Mouse (Mus musculus) spleen, adult 2 months (tissue): ENCODE measurements around the gene Hils1.

Experiments used
- CTCF ChIP-seq: fragments of 200-500 bp; IDR thresholded peaks from 2 replicates; pipeline ENCODE4 v1.5.1; 2011; ENCODE audit warnings: mild to moderate bottlenecking, inconsistent platforms; ENCODE audit not compliant: insufficient read depth, insufficient read length, insufficient replicate concordance; ENCODE audit errors: extremely low read depth
- POLR2A ChIP-seq: fragments of 200-500 bp; IDR thresholded peaks from 2 replicates; pipeline ENCODE4 v1.6.1; 2011; ENCODE audit warnings: low read depth, low read length, inconsistent platforms

DNA sequence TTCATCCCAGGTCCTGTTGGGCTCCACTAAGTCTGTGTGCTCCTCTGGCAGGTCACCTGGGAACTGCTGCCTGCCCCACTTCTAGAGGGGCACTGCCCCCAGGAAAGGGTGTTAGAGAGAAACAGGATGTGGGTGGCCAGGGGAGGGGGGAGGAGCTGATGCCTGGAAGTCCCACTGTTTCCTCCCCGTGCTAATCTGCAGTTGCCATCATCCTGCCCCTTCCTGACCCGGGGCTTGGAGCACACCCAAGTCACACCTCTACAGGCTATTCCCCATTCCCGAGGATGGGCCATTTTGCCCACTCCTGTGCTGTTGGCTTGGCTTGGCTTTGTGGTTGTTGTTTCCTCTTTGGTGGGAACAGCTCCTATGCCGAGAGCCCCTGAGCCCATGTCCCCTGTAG lies 33.2 kb downstream of the Hils1 start:
- no peak for TF ChIP-seq CTCF
- TF ChIP-seq POLR2A, result no peak
